Mouse (Mus musculus) kidney, embryonic 16.5 days (tissue): ENCODE data around the gene Klhdc7a. TPM values are rescaled to one million over a fixed set of nuclear protein-coding genes. Genes with fewer than 3 reads are reported as not detected.
A peak's percentile ranks its signal among the peaks of the same experiment; 100 is the strongest.

ENCODE experiments used
- ATAC-seq: fragments of 200-750 bp; cut with Nextera tagmentation; 2 replicates; pipeline ENCODE4 v1.8.0; 2017; ENCODE audit warnings: moderate TSS enrichment; ENCODE audit not compliant: low FRiP score, low TSS enrichment
- H3K27ac ChIP-seq: fragments of 300-500 bp; sonication (generic); 2 replicates; pipeline ENCODE4 v1.5.1; 2014; ENCODE audit warnings: low read length
- H3K27me3 ChIP-seq: fragments of 300-500 bp; sonication (generic); 2 replicates; pipeline ENCODE4 v1.6.1; 2014; ENCODE audit warnings: low read length, control low read depth, mixed read lengths; ENCODE audit not compliant: insufficient read depth
- H3K36me3 ChIP-seq: fragments of 300-500 bp; sonication (generic); 2 replicates; pipeline ENCODE4 v1.6.1; 2014; ENCODE audit warnings: low read length, control low read depth, mixed read lengths; ENCODE audit not compliant: insufficient read depth
- H3K4me1 ChIP-seq: fragments of 300-500 bp; sonication (generic); 2 replicates; pipeline ENCODE4 v1.6.1; 2014; ENCODE audit warnings: low read length, control low read depth, mixed read lengths; ENCODE audit not compliant: insufficient read depth
- H3K4me2 ChIP-seq: fragments of 300-500 bp; sonication (generic); replicated peaks from 2 replicates; pipeline ENCODE4 v1.6.1; 2014; ENCODE audit warnings: low read depth, low read length
- H3K4me3 ChIP-seq: fragments of 300-500 bp; sonication (generic); 2 replicates; pipeline ENCODE4 v1.5.1; 2014; ENCODE audit warnings: mild to moderate bottlenecking, low read length
- H3K9ac ChIP-seq: fragments of 300-500 bp; sonication (generic); replicated peaks from 2 replicates; pipeline ENCODE4 v1.6.1; 2014; ENCODE audit warnings: low read length
- H3K9me3 ChIP-seq: fragments of 300-500 bp; sonication (generic); 2 replicates; pipeline ENCODE4 v1.6.1; 2016; ENCODE audit warnings: low read length, control low read depth
- WGBS: fragments of 180-500 bp; shearing (Covaris S2); extraction: QIAGEN DNeasy Blood & Tissue Kit; methylation state at CpG from one replicate; pipeline ENCODE4 v1.1.7; 2014; 5-methylcytosine and 5-hydroxymethylcytosine counted together
- polyA plus RNA-seq: library from polyadenylated mRNA; unstranded; fragments of >200 nt; fragmentation: Nextera tagmentation; extraction: Ambion mirVana; gene quantifications from 2 replicates; pipeline ENCODE4 v1.2.1, GENCODE M21; 2015

Gene Klhdc7a
- polyA plus RNA-seq, 1 experiment from 2014 or later: 8.7 TPM

- ATAC-seq: no peak
- no peaks in the 10 kb centered on the region for H3K27me3 ChIP-seq
- H3K27ac ChIP-seq: no peak overlapping the region
- 81% methylated on average over 2 of the region's 2 CpGs for WGBS
- no peaks in the 10 kb centered on the region for H3K36me3 ChIP-seq
- peaks cover 4% of the 10 kb centered on the region; the same call in 1 of the 2 replicates for H3K9me3 ChIP-seq
- no peaks in the 10 kb centered on the region for H3K4me1 ChIP-seq
- no peak overlapping the region for H3K4me3 ChIP-seq
- H3K4me2 ChIP-seq: no peak overlapping the region
- no peak overlapping the region for H3K9ac ChIP-seq
Measured at GRCm38 (mm10) chr4:139941831-139942230, 26.0 kb downstream of the Klhdc7a start.

GRCm38 (mm10) chr4:139935557-139935956 lies 32.3 kb downstream of the Klhdc7a start:
- WGBS: 69% methylated on average over 3 of the region's 3 CpGs

GRCm38 (mm10) chr4:139932970-139933801 lies 34.6 kb downstream of the Klhdc7a start:
- no peak overlapping the region for H3K27ac ChIP-seq
- ATAC-seq: no peak

More at GRCm38 (mm10) chr4:139935557-139935956, 32.3 kb downstream of the Klhdc7a start:
- Histone ChIP-seq H3K9ac (no peak overlapping the region), H3K27me3 (peaks cover 3% of the 10 kb centered on the region; the same call in 1 of the 2 replicates), H3K4me1 (no peaks in the 10 kb centered on the region), H3K27ac (no peak overlapping the region), H3K9me3 (no peaks in the 10 kb centered on the region), H3K4me2 (no peak overlapping the region), H3K36me3 (no peaks in the 10 kb centered on the region), H3K4me3 (no peak overlapping the region)
- no peak for ATAC-seq

GRCm38 (mm10) chr4:139931790-139932510 lies 35.9 kb downstream of the Klhdc7a start:
- Histone ChIP-seq H3K27ac (no peak overlapping the region), H3K27me3 (peaks cover 8% of the 10 kb centered on the region), H3K9ac (no peak overlapping the region), H3K4me3 (no peak overlapping the region), H3K9me3 (no peaks in the 10 kb centered on the region), H3K4me2 (no peak overlapping the region), H3K4me1 (no peaks in the 10 kb centered on the region), H3K36me3 (no peaks in the 10 kb centered on the region)
- 36% methylated on average over 12 of the region's 12 CpGs for WGBS
- no peak for ATAC-seq

More at GRCm38 (mm10) chr4:139932970-139933801, 34.6 kb downstream of the Klhdc7a start:
- Histone ChIP-seq H3K4me2 (no peak overlapping the region), H3K4me3 (no peak overlapping the region), H3K36me3 (no peaks in the 10 kb centered on the region), H3K4me1 (no peaks in the 10 kb centered on the region), H3K9ac (no peak overlapping the region), H3K27me3 (peaks cover 5% of the 10 kb centered on the region; the same call in 1 of the 2 replicates), H3K9me3 (no peaks in the 10 kb centered on the region)
- 70% methylated on average over 18 of the region's 18 CpGs for WGBS

GRCm38 (mm10) chr4:139930885-139931284 lies 36.9 kb downstream of the Klhdc7a start:
- WGBS: 34% methylated on average over 7 of the region's 7 CpGs
- H3K9ac ChIP-seq: no peak overlapping the region
- H3K4me2 ChIP-seq: no peak overlapping the region
- H3K4me3 ChIP-seq: no peak overlapping the region
- peaks cover 18% of the 10 kb centered on the region for H3K27me3 ChIP-seq
- H3K4me1 ChIP-seq: peaks cover 2% of the 10 kb centered on the region; the same call in 1 of the 2 replicates
- ATAC-seq: no peak
- H3K27ac ChIP-seq: no peak overlapping the region
- no peaks in the 10 kb centered on the region for H3K9me3 ChIP-seq
- no peaks in the 10 kb centered on the region for H3K36me3 ChIP-seq

- H3K4me3 ChIP-seq: peak overlapping the region; percentile 25
Measured at GRCm38 (mm10) chr4:139926161-139926561, 41.7 kb downstream of the Klhdc7a start.

GRCm38 (mm10) chr4:139925275-139926160 lies 42.3 kb downstream of the Klhdc7a start:
- WGBS: 19% methylated on average over 34 of the region's 34 CpGs
- Histone ChIP-seq H3K4me2 (peak overlapping the region; percentile 55), H3K27ac (no peak overlapping the region), H3K4me3 (peak overlapping the region; percentile 25), H3K27me3 (peaks cover 27% of the 10 kb centered on the region), H3K9me3 (0 out of 2 replicates have a peak, but pooled peaks cover 3% of the 10 kb centered on the region), H3K4me1 (peaks cover 12% of the 10 kb centered on the region), H3K9ac (peak overlapping the region; percentile 39; the same call in 1 of the 2 replicates), H3K36me3 (no peaks in the 10 kb centered on the region)
- ATAC-seq: no peak

More at GRCm38 (mm10) chr4:139926161-139926561, 41.7 kb downstream of the Klhdc7a start:
- Histone ChIP-seq H3K9ac (no peak overlapping the region), H3K4me1 (peaks cover 12% of the 10 kb centered on the region), H3K9me3 (0 out of 2 replicates have a peak, but pooled peaks cover 3% of the 10 kb centered on the region), H3K27me3 (peaks cover 27% of the 10 kb centered on the region), H3K4me2 (peak overlapping the region; percentile 55), H3K27ac (no peak overlapping the region), H3K36me3 (no peaks in the 10 kb centered on the region)
- ATAC-seq: no peak
- 10% methylated on average over 11 of the region's 11 CpGs for WGBS

- no peak overlapping the region for H3K4me2 ChIP-seq
- no peaks in the 10 kb centered on the region for H3K4me1 ChIP-seq
- no peaks in the 10 kb centered on the region for H3K9me3 ChIP-seq
- H3K4me3 ChIP-seq: no peak overlapping the region
- no peaks in the 10 kb centered on the region for H3K36me3 ChIP-seq
- 0 out of 2 replicates have a peak, but pooled peaks cover 2% of the 10 kb centered on the region for H3K27me3 ChIP-seq
- H3K27ac ChIP-seq: no peak overlapping the region
- 71% methylated on average over 7 of the region's 7 CpGs for WGBS
- no peak for ATAC-seq
- H3K9ac ChIP-seq: no peak overlapping the region
Measured at GRCm38 (mm10) chr4:139916731-139917130, 51.1 kb downstream of the Klhdc7a start.
